In the genomic region with DNA sequence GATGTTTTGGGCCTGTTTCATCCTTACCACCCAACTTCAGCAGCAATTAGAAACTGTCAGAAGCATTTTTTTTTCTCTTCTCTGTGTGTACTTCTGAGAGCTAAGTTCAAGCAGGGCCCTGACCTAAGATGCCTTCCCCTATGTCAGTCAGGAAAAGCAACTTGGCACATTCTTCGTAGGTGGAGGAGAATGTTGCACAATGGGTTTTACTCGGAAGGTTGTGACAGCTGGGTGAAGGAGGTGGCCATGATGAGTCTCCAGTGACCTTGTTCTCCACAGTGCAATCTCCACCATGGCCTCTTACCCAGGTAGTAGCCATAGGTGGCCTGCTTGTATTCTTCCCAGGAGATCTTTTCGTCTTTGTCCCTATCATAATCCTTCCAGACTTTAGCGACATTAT, we compare ENCODE assay signal across 18 mouse cellular contexts. TPM values are rescaled to one million over a fixed set of nuclear protein-coding genes. Genes with fewer than 3 reads are reported as not detected.
DNase-seq lines count a peak whose midpoint lies in the region; ATAC-seq lines count a peak whose summit lies in the region.
"Had no signal": no experiment of that assay in that cellular context is flagged by ENCODE, and none has a peak within 500 bp of the region (broad histone marks: within the 10 kb centered on the region; RNA-seq: fewer than 3 reads in every experiment).

No protein-coding gene starts in this region.

- no peak overlapping the region for H3K27ac ChIP-seq in hindbrain, embryonic 14.5 days
- H3K27ac ChIP-seq: embryonic facial prominence, embryonic 13.5 days; embryonic facial prominence, embryonic 15.5 days; forebrain, embryonic 13.5 days; forebrain, embryonic 15.5 days had no signal

- H3K4me2 ChIP-seq in hindbrain, embryonic 14.5 days (replicated peaks), result no peak overlapping the region
- H3K4me2 ChIP-seq: embryonic facial prominence, embryonic 13.5 days; embryonic facial prominence, embryonic 15.5 days; forebrain, embryonic 13.5 days; forebrain, embryonic 15.5 days had no signal

- H3K9me3 ChIP-seq in hindbrain, embryonic 14.5 days (ENCODE audit: control insufficient read depth, low read length), result no peaks in the 10 kb centered on the region
- H3K9me3 ChIP-seq: embryonic facial prominence, embryonic 13.5 days; embryonic facial prominence, embryonic 15.5 days; forebrain, embryonic 13.5 days; forebrain, embryonic 15.5 days had no signal

- H3K27me3 ChIP-seq in hindbrain, embryonic 14.5 days (ENCODE audit: control insufficient read depth, insufficient read depth, low read length), result peaks cover 11% of the 10 kb centered on the region; the same call in 1 of the 2 replicates
- H3K27me3 ChIP-seq: embryonic facial prominence, embryonic 13.5 days; embryonic facial prominence, embryonic 15.5 days; forebrain, embryonic 13.5 days; forebrain, embryonic 15.5 days had no signal

- no peak overlapping the region for H3K4me3 ChIP-seq in hindbrain, embryonic 14.5 days (replicated peaks; ENCODE audit: low read length)
- H3K4me3 ChIP-seq: embryonic facial prominence, embryonic 13.5 days; embryonic facial prominence, embryonic 15.5 days; erythroblast, embryonic 14.5 days; forebrain, embryonic 13.5 days; forebrain, embryonic 15.5 days had no signal

- peaks cover 3% of the 10 kb centered on the region; the same call in 1 of the 2 replicates for H3K36me3 ChIP-seq in hindbrain, embryonic 14.5 days (replicated peaks; ENCODE audit: control insufficient read depth, insufficient read depth)
- H3K36me3 ChIP-seq: forebrain, embryonic 15.5 days had no signal

- intact Hi-C loops in heart, postnatal 36 days (cut with DNase I), result loop anchor here (10.0 kb wide), 1 partner anchor 580 kb away; a partner anchor contains a TSS

- WGBS in hindbrain, embryonic 14.5 days, result 95% methylated on average over 4 of the region's 4 CpGs

- no peak overlapping the region for H3K9ac ChIP-seq in hindbrain, embryonic 14.5 days
- H3K9ac ChIP-seq: embryonic facial prominence, embryonic 13.5 days; embryonic facial prominence, embryonic 15.5 days; forebrain, embryonic 13.5 days; forebrain, embryonic 15.5 days; forebrain, postnatal 0 days had no signal

- DNase-seq in adrenal gland, adult 8-10 months, result peak; percentile 58
- no peak for DNase-seq in adrenal gland, postnatal 10 days
- DNase-seq in heart, adult 11 months, result peak; percentile 54
- DNase-seq in heart, postnatal 36 days, result no peak
- DNase-seq in hindbrain, embryonic 14.5 days (ENCODE audit: low spot score), result no peak
- DNase-seq: cerebellum, adult 11 months; cerebellum, adult 18-20 months; cerebellum, adult 8-10 months; cerebellum, adult 9-11 months; cerebellum, postnatal 14 days; cerebellum, postnatal 36 days; embryo, embryonic 11 days; forebrain, postnatal 0 days had no signal

- ATAC-seq in hindbrain, embryonic 14.5 days (ENCODE audit: low FRiP score), result no peak
- ATAC-seq: forebrain, embryonic 13.5 days; forebrain, embryonic 15.5 days; forebrain, postnatal 0 days had no signal

- H3K4me1 ChIP-seq in hindbrain, embryonic 14.5 days (replicated peaks; ENCODE audit: control insufficient read depth, insufficient read depth, low read length), result no peaks in the 10 kb centered on the region

RNA-seq across cellular contexts. Expression of a gene that starts 4.7 kb away (rescaled TPM):
- 100 to 1,000 TPM in 2 of 4 experiments, 10 to 100 TPM in 2; 34.8 to 283 (median 132) TPM for total RNA-seq in adrenal gland, adult 8-10 months (2022)
- total RNA-seq in adrenal gland, postnatal 10 days (2021), result 10 to 100 TPM; 63.7 to 86.3 TPM
- 10 to 100 TPM; 21.5 to 23.6 TPM for total RNA-seq in heart, postnatal 36 days (2021)
- polyA plus RNA-seq in hindbrain, embryonic 14.5 days (2014; fragmentation: Nextera tagmentation; extraction: Ambion mirVana), result 61.2 and 67.4 TPM in 2 replicates

Comparison
In these comparisons a context has a peak if more than half of its experiments do, and no peak if none do; other contexts are left out.
1. DNase-seq: peak in adrenal gland, adult 8-10 months (single experiment) and heart, adult 11 months (single experiment); none in adrenal gland, postnatal 10 days (single experiment), heart, postnatal 36 days (0 of 2) and hindbrain, embryonic 14.5 days (single experiment).